Mouse (Mus musculus) heart, embryonic 16.5 days (tissue): Measurements from ENCODE around the gene Plb1. TPM values are rescaled to one million over a fixed set of nuclear protein-coding genes. Genes with fewer than 3 reads are reported as not detected.

Experiments used
- ATAC-seq: fragments of 200-750 bp; cut with Nextera tagmentation; replicated peaks from 2 replicates; pipeline ENCODE4 v1.8.0; 2017; ENCODE audit warnings: moderate number of reproducible peaks; ENCODE audit not compliant: insufficient read depth, low FRiP score; ENCODE audit errors: extremely low read depth
- H3K27ac ChIP-seq: fragments of 300-500 bp; sonication (generic); 2 replicates; pipeline ENCODE4 v1.5.1; 2014; ENCODE audit warnings: mild to moderate bottlenecking, low read length, control low read depth, moderate library complexity
- H3K27me3 ChIP-seq: fragments of 300-500 bp; sonication (generic); 2 replicates; pipeline ENCODE4 v1.6.1; 2014; ENCODE audit warnings: low read length, mixed read lengths; ENCODE audit not compliant: control insufficient read depth, insufficient read depth
- H3K36me3 ChIP-seq: fragments of 300-500 bp; sonication (generic); 2 replicates; pipeline ENCODE4 v1.6.1; 2014; ENCODE audit not compliant: control insufficient read depth, insufficient read depth
- H3K4me1 ChIP-seq: fragments of 300-500 bp; sonication (generic); 2 replicates; pipeline ENCODE4 v1.6.1; 2014; ENCODE audit warnings: low read length, mixed read lengths; ENCODE audit not compliant: control insufficient read depth, insufficient read depth
- H3K4me2 ChIP-seq: fragments of 300-500 bp; sonication (generic); 2 replicates; pipeline ENCODE4 v1.6.1; 2014; ENCODE audit warnings: low read depth, mild to moderate bottlenecking, control low read depth, low read length
- H3K4me3 ChIP-seq: fragments of 300-500 bp; sonication (generic); 2 replicates; pipeline ENCODE4 v1.5.1; 2014; ENCODE audit warnings: mild to moderate bottlenecking, control low read depth, low read length
- H3K9ac ChIP-seq: fragments of 300-500 bp; sonication (generic); 2 replicates; pipeline ENCODE4 v1.6.1; 2014; ENCODE audit warnings: low read length, control low read depth
- H3K9me3 ChIP-seq: fragments of 300-500 bp; sonication (generic); replicated peaks from 2 replicates; pipeline ENCODE4 v1.6.1; 2016; ENCODE audit warnings: low read length; ENCODE audit not compliant: control insufficient read depth
- WGBS: fragments of 180-500 bp; shearing (Covaris S2); extraction: QIAGEN DNeasy Blood & Tissue Kit; methylation state at CpG from one replicate; pipeline ENCODE4 v1.1.7; 2014; 5-methylcytosine and 5-hydroxymethylcytosine counted together
- polyA plus RNA-seq: library from polyadenylated mRNA; unstranded; fragments of >200 nt; fragmentation: Nextera tagmentation; extraction: Ambion mirVana; gene quantifications from 2 replicates; pipeline ENCODE4 v1.2.1, GENCODE M21; 2015

The Plb1 gene
- polyA plus RNA-seq, 1 experiment from 2014 or later: 2.5 TPM

- ATAC-seq: peak; percentile 95
- WGBS: 11% methylated on average over 6 of the region's 6 CpGs
- H3K9me3 ChIP-seq: no peaks in the 10 kb centered on the region
- no peaks in the 10 kb centered on the region for H3K27me3 ChIP-seq
- H3K27ac ChIP-seq: peak overlapping the region; percentile 93
- H3K4me3 ChIP-seq: no peak overlapping the region
- H3K9ac ChIP-seq: no peak overlapping the region
- H3K4me1 ChIP-seq: peaks cover 31% of the 10 kb centered on the region
- peak overlapping the region; percentile 12 for H3K4me2 ChIP-seq
- H3K36me3 ChIP-seq: no peaks in the 10 kb centered on the region
Measured at GRCm38 (mm10) chr5:32335172-32335571, 102.7 kb downstream of the Plb1 start.

GRCm38 (mm10) chr5:32336092-32336491 is 103.6 kb downstream of the Plb1 start:
- ATAC-seq: no peak
- Histone ChIP-seq H3K4me1 (peaks cover 32% of the 10 kb centered on the region), H3K27ac (peak overlapping the region; percentile 52), H3K9ac (no peak overlapping the region; the same call in 1 of the 2 replicates), H3K9me3 (no peaks in the 10 kb centered on the region), H3K4me3 (no peak overlapping the region), H3K27me3 (no peaks in the 10 kb centered on the region), H3K36me3 (no peaks in the 10 kb centered on the region), H3K4me2 (no peak overlapping the region)
- WGBS: 63% methylated on average over 5 of the region's 5 CpGs

GRCm38 (mm10) chr5:32337336-32337735 is 104.8 kb downstream of the Plb1 start:
- Histone ChIP-seq H3K4me1 (peaks cover 41% of the 10 kb centered on the region), H3K27ac (no peak overlapping the region), H3K9me3 (no peaks in the 10 kb centered on the region), H3K9ac (no peak overlapping the region), H3K4me2 (no peak overlapping the region), H3K36me3 (no peaks in the 10 kb centered on the region), H3K4me3 (no peak overlapping the region), H3K27me3 (no peaks in the 10 kb centered on the region)
- no peak for ATAC-seq
- WGBS: 39% methylated on average over 1 of the region's 1 CpGs

DNA sequence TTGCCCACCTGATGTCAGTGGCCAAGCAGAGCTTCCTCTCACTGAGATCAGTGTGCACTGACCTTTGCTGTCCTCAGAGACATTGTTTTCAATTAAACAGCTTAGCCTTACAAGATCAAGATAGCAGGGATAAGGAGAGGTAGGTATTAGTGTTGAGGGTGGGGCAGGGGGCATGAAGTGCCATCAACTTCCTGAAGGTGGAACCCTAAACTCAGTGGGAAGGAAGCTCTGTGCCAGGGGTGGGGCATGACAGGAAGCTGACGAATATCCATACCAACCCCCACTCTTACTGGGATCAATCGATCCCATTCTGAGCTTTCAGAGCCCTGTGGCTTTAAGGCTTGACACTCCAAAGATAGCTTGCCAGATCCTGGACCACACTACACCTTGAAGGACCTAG is 105.8 kb downstream of the Plb1 start:
- H3K36me3 ChIP-seq: no peaks in the 10 kb centered on the region
- WGBS: 32% methylated on average over 2 of the region's 2 CpGs
- H3K4me2 ChIP-seq: no peak overlapping the region
- no peak overlapping the region for H3K9ac ChIP-seq
- no peak overlapping the region for H3K4me3 ChIP-seq
- peaks cover 39% of the 10 kb centered on the region for H3K4me1 ChIP-seq
- H3K27me3 ChIP-seq: no peaks in the 10 kb centered on the region
- H3K27ac ChIP-seq: no peak overlapping the region
- ATAC-seq: no peak
- no peaks in the 10 kb centered on the region for H3K9me3 ChIP-seq

- Histone ChIP-seq H3K27ac (no peak overlapping the region), H3K9me3 (no peaks in the 10 kb centered on the region), H3K36me3 (no peaks in the 10 kb centered on the region), H3K4me3 (no peak overlapping the region), H3K4me1 (peaks cover 35% of the 10 kb centered on the region), H3K9ac (no peak overlapping the region), H3K4me2 (no peak overlapping the region), H3K27me3 (no peaks in the 10 kb centered on the region)
- ATAC-seq: no peak
- WGBS: 77% methylated on average over 3 of the region's 3 CpGs
Measured at GRCm38 (mm10) chr5:32338766-32339165, 106.3 kb downstream of the Plb1 start.

DNA sequence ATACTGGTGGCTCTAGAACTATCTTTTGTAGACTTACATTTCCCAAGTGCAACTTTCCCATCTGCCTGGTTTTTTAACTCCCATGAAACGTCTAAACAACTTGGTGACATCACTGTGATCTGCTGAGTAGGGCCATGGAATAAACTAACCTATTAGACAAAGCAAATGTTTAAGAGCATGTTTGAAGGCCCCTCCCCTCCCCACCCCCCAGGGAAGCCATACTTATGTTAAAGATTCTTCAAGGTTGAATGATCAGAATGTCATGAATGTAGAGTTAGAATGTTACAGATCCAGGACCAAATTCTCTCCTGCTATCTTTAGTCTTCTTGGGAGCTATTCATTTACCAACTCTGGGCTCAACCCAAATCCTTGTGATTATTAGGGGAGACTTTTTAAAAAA is 107.7 kb downstream of the Plb1 start:
- Histone ChIP-seq H3K27ac (no peak overlapping the region), H3K4me1 (peaks cover 21% of the 10 kb centered on the region), H3K36me3 (no peaks in the 10 kb centered on the region), H3K27me3 (no peaks in the 10 kb centered on the region), H3K9ac (no peak overlapping the region), H3K9me3 (no peaks in the 10 kb centered on the region), H3K4me2 (no peak overlapping the region), H3K4me3 (no peak overlapping the region)
- whole genome bisulfite sequencing: 59% methylated on average over 1 of the region's 1 CpGs
- ATAC-seq: no peak

GRCm38 (mm10) chr5:32342711-32343285 is 110.3 kb downstream of the Plb1 start:
- peaks cover 14% of the 10 kb centered on the region for H3K4me1 ChIP-seq
- no peaks in the 10 kb centered on the region for H3K36me3 ChIP-seq
- H3K9ac ChIP-seq: no peak overlapping the region
- no peak overlapping the region for H3K4me2 ChIP-seq
- no peaks in the 10 kb centered on the region for H3K9me3 ChIP-seq
- no peak overlapping the region for H3K27ac ChIP-seq
- H3K27me3 ChIP-seq: no peaks in the 10 kb centered on the region
- no peak for ATAC-seq
- no peak overlapping the region for H3K4me3 ChIP-seq
- WGBS: 54% methylated on average over 5 of the region's 5 CpGs

GRCm38 (mm10) chr5:32346025-32346912 is 113.8 kb downstream of the Plb1 start:
- Histone ChIP-seq H3K4me3 (no peak overlapping the region), H3K9ac (no peak overlapping the region), H3K27me3 (no peaks in the 10 kb centered on the region), H3K27ac (peak overlapping the region; percentile 71), H3K4me1 (peaks cover 32% of the 10 kb centered on the region), H3K4me2 (peak overlapping the region; percentile 24; the same call in 1 of the 2 replicates), H3K36me3 (no peaks in the 10 kb centered on the region), H3K9me3 (no peaks in the 10 kb centered on the region)
- peak; percentile 83 for ATAC-seq
- WGBS: 7% methylated on average over 10 of the region's 10 CpGs

- H3K4me1 ChIP-seq: peaks cover 24% of the 10 kb centered on the region
- peak; percentile 26; the same call in 1 of the 2 replicates for ATAC-seq
- 34% methylated on average over 3 of the region's 3 CpGs for WGBS
Measured at GRCm38 (mm10) chr5:32349718-32350117, 117.2 kb downstream of the Plb1 start.

More at GRCm38 (mm10) chr5:32349718-32350117, 117.2 kb downstream of the Plb1 start:
- Histone ChIP-seq H3K27ac (peak overlapping the region; percentile 92), H3K27me3 (no peaks in the 10 kb centered on the region), H3K36me3 (no peaks in the 10 kb centered on the region), H3K4me2 (peak overlapping the region; percentile 5; the same call in 1 of the 2 replicates), H3K9me3 (no peaks in the 10 kb centered on the region), H3K4me3 (no peak overlapping the region), H3K9ac (peak overlapping the region; percentile 49)
